Mouse (Mus musculus) E14TG2a.4 (cell line): ENCODE results near the gene Slc35b3.

ENCODE experiments used
- CTCF ChIP-seq: conservative IDR thresholded peaks from 2 replicates; pipeline ENCODE4 v1.5.1; 2014; ENCODE audit warnings: low read length
- POU5F1 ChIP-seq: IDR thresholded peaks from 2 replicates; pipeline ENCODE4 v1.6.1; 2014; ENCODE audit warnings: low read length, borderline replicate concordance

DNA sequence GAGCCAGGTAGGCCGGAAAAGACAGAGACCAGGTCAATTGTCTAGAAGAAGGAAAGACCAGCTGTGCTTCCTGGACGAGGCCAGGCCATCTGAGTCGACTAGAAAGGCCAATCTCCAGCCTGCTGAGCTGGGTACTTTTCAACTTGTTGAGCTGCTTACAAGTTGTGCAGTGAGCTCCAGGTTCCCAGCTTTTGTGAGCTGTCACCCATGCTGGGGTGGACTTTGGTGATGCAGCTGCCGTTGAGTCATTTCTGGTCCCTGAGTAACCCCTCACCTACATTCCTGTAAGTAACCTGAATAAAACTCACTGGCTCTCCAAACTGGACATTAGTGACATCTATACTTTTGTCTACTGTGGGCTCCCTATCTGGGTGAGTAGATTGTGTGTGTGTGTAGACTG lies 10.4 kb upstream of the Slc35b3 start:
- TF ChIP-seq CTCF: no peak
- no peak for TF ChIP-seq POU5F1
